Mouse (Mus musculus) activated CD4-positive, CD25-positive, alpha-beta regulatory T cell, adult 4 months (primary cell): ENCODE measurements at regions not wholly inside any gene's neighbourhood (a gene's known extent, or its start where the extent isn't known, plus 50 kb on each side); places are given as distances from the start of the nearest gene placed in this dataset.
A peak's percentile ranks its signal among the peaks of the same experiment; 100 is the strongest.

ENCODE experiments used
- ATAC-seq: one replicate; pipeline ENCODE4 v1.8.0; 2017

DNA sequence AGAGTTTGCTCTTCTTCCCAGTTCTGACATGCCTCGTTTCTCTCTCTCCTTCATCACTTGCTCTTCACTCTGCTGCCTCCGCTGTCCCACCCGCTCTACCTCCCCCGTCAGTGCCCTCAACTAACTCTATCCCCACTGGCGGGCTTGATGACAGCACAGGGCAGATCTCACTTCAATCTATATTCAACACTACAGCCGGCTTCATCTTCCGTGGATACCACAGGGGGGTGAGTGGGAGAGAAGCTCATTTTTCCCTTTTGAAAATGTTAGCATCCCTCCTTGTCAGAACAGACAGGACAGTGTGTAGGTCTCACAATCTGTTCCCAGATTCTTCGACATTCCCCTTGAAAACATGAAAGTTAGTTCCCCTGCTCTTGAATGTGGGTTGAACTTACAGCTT lies 200.2 kb upstream of the Mkln1 start:
- ATAC-seq = no peak

DNA sequence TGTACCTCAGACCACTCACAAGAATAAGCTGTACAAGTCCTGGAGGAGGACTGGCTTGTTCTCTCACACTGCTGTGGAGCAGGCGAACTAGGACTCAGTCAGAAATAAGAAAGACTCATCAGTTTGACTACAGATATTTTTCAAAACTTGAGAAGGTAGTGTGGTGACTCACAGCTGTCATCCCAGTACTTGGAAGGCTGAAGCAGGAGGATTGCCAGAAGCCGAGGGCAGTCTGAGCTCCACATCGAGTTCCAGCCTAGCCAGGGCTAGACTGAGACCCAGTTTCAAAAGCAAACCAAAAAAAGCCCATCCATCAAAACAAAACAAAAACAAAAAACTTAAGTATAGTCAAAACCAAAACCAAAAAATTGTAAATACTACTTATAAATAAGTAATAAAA lies 197.8 kb upstream of the Mkln1 start:
- ATAC-seq = no peak

DNA sequence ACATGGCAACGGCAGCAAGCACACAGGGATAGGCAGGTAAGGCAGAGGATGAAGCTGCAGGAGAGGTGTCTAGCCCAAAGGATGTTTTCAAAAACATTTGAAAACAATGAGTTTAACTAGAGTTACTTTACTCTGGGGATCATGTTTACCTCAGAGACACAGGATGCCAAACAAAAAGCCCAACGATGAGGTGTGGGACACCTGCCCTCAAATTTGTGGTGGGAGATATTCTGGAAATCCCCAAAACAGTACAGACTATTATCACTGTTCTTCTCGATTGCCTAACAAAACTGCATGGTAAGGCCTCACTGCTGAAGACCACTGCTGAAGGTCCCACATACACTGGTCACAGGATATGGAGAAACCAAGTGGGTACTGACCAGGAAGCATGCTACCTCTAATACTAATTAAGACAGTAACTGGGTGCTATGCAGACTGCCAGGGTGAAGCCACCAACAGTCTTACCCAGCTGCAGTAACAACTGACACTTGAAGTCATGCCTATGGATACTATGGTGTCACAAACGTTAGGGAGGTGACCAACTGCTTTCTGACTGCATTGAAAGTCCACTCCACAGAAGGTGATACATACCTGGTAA lies 197.1 kb upstream of the Mkln1 start:
- peak; percentile 67 for ATAC-seq

DNA sequence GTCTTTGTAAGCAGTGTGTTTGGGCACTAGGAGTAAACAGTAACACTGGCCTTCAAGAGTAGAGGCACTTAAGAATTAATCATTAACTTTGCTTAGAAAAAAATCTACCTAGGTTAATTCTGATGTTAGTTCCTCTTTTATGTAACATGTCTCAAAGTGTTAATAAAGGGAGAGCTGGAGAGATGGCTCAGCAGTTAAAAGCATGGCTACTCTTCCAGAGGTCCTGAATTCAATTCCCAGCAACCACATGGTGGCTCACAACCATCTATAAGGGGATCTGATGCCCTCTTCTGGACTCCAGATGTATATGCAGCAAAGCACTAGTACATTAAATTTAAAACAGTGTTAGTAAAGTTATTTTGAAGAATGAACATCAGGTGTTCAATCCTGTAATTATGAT lies 195.9 kb upstream of the Mkln1 start:
- no peak for ATAC-seq

DNA sequence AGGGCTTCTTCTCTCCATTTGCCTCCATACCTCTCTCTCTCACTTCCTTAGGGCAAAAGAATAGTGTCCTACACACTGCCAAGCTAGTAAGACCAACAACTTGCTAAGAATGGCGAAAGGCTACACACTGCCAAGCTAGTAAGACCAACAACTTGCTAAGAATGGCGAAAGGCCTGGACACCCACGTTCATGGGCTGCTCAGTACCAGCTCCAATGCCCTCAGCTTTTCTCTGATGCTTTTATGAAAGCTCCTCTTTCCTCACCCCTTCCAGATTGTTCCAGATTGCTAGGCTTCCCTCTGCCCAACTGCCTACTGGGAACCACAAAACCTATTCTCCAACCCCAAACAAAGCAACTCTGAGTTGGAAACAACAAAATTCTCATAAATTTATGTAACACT lies 194.1 kb upstream of the Mkln1 start:
- no peak for ATAC-seq

DNA sequence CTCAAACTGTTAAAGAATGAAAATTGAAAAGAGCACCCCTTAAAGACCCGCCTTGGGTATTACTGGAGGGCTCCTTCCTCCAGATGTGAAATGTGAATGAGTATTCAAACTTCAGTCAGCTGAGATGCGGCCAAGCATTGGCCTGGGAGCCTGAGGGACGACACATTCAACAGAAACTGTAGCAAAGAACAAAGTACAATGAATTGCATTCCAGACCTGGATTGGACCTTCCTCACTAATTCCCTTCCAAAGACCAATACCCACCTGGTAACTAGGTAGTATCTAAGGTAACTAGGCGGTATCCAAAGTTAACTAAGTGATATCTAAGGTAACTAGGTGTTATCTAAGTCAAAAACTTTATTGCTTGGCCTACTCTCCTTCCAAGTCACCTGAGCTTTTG lies 193.7 kb upstream of the Mkln1 start:
- ATAC-seq = no peak

DNA sequence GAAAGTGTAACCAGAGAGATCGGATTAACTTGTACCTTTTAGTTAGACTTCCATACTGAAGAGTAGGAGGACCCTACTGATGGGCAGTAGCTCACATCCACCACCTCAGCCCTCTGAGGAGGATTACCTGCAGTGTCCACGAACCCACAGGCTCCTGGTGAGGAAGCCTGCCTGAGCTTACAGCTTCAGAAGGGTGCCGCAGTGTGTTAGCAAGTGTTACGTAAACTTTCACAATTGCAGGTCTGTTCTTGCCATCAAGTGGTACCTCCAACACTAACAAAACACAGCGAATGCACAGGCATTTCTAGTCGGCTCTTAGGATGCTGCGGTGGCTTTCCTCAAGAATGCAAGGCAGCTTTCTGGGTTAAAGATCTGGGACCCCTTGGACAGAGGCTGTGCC lies 192.4 kb upstream of the Mkln1 start:
- ATAC-seq = no peak

DNA sequence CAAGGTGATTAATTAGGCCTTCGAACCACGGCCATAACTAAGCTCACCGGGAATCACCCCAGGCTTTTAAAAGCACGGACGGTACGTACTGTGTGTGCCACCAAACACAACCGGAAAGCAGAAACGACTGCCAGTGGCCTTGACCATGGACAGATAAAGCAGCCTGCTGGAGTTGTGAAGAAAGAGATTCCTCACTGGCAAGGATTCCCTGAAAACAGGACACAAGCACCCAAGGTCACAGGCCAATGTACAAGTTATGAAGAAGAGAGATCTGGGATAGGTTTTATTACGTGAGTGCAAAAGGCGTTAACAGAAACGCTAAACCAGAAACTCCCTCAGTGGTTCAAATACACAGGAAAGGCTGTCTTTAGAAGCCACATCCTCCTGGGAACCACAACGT lies 191.3 kb upstream of the Mkln1 start:
- ATAC-seq = no peak

DNA sequence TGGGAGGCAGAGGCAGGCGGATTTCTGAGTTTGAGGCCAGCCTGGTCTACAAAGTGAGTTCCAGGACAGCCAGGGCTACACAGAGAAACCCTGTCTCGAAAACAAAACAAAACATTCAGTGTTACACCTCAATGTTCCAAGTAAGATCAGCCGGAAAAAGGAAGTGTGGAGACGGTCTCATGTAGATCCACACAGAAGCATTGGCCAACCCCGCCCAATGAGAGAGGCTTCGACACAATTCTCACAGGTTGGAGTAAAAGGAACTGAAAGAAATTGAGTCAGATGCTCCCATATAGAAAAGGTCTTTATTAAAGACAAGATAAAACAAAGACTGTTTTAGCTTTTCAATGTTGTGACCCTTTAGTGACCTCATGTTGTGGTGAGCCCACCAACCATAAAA lies 190.3 kb upstream of the Mkln1 start:
- no peak for ATAC-seq

DNA sequence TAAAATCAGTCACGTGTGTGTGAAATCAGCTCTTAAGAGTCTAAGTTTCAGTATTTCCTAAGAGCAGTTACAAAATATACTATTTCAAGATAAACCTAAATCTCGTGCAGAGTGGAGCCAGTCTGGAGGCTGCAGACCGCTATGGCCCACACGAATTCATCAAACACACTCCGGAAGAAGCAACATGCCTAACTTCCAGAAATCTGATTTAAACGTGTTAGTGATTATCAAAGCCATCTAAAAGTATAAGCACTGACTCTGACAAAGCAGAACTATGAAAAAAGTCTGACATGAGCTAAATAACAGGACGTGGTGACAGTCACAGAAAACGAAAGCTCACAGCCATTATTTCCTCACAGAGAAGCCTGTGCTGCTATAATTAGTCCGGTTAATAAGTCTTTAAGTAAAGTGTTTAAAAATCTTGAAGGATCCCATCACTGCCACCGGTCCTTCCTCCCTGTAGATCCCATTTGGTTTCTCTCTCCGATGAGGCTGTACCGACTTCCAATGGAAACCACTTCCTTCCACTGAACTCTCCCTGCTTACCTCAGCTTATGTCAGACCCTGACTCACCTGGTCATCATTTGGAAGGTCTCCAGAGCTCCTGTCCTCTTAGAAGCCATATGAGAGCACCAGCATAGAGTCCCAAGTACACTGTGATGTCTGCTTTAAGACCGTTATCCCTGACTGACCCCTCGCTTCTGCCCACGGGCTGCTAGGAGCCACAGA lies 189.0 kb upstream of the Mkln1 start:
- ATAC-seq = peak; percentile 68

DNA sequence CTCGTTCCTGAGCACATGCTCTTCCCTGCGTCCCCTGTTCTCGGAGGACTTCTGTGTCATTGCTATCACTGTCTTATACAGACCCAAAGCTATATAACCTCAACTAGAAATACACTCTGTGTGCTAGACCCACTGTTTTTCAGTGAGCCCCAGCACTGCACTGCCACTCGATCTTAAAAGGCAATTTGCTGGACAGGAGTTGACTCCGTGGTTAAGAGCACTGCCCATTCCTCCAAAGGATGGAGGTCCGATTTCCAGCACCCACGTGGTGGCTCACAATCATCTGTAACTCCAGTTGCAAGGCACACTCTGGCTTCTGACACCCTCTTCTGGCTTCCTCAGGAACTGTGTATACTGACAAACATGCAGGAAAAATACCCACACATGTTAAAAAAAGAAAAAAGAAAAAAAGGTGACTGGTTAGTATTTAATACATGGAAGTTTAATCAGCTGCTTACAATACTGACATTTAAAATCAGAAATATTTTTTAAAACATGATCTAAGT lies 188.3 kb upstream of the Mkln1 start:
- peak; percentile 17 for ATAC-seq

DNA sequence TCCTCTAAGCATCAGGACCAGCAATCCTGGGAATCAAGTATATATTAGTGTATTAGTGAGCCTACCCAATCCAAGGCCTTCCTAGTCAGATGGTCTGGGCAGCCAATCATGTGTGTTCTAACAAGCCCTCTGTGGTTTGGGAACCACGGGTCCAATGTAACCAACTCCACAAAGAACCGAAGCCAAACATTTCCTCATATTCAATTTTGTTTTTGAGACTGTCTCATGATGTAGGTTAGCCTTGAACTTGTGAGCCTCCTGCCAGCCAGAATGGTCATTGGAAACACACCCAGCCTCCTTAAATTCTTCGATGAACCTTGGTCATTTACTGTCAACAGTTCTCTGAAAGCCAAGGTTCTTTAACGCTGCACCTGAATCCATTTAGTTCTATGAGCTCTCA lies 187.4 kb upstream of the Mkln1 start:
- ATAC-seq = no peak

DNA sequence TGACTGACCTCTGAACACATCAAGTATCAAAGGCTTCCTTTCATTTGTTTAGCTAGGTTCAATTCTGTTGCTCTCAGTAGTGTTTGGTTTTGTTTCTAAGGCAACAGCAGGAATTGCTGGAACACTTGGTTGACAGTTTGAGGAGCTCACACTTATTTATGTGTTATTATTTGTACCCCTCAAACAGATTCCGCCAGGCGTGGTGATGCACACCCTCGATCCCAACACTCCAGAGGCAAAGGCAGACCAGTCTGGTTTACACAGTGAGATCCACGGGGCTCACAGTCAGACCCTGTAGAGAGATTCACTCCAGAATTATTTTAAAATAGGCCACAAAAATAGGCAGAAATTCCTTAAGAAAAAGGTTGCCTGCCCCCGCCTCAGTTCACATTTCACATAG lies 186.9 kb upstream of the Mkln1 start:
- ATAC-seq = no peak

DNA sequence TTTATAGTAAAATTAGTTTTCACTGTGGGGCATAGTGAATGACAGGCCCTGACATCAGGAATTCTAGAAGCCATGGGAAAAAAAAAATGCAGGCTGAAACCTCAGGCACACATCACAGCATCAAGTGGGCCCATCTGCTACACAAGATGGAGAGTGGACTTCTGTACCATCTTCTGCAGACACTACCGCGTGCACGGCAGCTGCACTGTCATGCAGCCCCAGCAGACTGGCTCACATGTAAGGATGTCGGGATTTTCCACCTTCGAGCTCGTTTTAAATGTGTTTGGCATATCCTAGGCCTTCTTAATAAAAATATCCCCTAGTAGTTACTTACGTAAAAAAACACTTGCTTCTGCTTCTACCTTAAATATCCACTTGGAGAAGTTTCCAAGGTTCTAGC lies 186.5 kb upstream of the Mkln1 start:
- no peak for ATAC-seq

DNA sequence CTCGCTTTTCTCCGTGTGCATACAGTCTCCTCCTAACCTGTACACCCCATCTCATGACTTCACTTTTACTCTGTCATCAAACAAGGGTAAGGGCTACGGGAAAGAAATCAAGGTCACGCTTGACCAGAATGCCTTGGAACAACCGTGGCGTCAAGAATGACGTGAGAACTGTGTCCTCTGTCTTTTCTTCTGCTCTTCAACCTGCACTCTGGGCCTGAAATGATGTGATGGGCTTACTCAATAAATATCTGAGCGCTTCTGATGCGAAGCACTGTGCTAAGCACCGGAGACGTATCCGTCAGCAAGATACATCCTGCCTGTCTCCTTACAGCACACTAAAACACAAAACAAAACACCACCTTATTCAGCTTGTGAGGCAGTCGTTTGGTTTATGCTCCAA lies 185.8 kb upstream of the Mkln1 start:
- no peak for ATAC-seq

DNA sequence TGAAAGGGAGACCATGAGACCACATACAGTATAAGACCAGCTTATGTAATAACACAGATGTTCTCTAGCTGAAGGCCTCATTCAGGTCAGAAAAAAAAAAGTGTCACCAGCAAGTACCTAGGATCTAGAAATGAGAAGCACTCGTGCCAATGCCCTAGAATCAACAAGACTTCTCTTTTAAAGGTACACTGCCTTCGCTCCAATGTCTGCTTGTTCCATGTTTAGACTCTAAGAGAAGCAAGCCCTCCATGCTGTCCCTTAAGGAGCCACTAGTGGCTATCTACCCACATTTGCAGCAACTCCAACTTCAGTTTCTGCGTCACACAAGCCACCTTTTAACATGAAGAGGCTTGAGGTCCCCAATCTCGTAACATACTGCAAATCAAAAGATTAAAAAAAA lies 185.4 kb upstream of the Mkln1 start:
- no peak for ATAC-seq

DNA sequence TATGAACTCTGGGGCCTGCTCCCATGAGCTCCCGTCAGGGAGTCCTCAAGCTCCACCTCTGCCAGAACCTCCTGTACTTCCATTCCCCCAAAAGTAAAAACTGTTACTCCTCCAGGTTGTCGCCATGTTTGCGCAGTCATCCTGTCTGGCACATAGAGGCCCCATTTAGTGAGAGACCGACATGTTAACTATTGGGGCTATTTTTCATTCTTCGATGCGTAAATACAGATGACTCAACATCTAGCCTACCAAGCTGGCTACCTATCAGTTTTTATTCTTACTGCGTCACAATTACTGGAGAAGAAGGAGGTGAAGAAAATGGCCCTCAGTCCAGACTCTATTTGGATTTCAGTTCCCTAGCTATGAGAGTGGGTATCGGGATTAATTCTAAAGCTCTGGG lies 182.9 kb upstream of the Mkln1 start:
- ATAC-seq = no peak

DNA sequence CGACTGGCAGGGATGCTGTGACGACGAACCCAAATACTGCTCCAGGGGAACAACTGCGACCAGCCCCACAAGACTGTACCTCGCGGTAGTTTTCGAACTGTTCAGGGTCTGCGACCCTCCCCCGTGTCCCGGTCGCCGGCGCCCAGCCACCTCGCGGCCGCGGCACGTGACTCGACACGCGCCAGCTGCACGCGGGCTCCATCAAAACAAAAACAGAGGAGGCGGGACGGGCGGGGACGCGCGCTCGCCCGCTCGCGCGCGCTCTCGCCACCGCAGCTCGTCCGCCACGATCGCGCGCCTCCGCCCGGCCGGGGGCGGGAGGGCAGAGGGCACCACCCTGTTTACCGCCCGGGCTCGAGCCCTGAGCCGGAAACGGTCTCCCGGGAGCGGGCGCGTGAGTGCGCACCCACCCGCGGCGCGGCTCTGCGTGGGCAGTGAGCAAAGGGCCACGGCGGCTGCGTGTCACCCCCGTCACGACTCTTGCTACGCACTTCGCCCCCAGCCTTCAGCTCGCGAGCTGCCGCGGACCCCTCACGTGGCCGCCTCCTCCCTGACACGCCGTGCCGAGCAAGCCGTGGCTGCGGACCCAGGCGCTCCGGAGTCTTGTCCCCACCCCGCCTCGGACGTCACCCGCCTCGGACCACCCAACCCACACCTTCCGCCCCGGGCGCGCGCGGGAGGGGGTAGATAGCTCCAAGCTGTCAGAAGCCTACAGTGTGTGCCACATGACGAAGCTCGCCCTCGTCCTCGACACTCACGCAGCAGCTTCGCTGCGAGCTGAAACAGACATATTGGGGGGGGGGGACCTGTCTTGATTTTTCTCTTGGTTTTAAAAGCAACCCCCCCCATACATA lies 182.1 kb upstream of the Mkln1 start:
- peak; percentile 50 for ATAC-seq

DNA sequence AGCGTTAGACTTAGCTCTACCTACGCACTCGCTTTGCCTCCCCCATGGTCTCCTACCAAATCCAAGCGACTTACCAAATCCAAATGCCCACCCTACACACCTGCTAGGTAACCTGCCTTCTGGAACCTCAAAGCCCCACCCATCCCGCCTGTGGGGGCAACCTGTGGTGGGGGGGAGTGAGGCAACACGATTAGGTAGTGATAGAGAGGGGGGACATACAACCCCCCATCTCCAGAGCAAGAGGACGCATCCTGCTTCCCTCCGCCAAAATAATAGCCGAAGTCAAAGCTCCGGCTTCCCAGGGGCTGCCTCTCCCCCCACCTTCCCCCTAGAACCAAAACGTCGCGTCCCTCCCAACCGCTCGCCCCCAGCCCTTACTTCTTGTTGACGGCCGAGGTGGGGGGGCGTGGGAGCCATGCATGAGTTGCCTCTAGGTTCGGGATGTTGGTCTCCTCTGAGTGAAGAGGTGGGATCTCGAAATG lies 181.4 kb upstream of the Mkln1 start:
- no peak for ATAC-seq

DNA sequence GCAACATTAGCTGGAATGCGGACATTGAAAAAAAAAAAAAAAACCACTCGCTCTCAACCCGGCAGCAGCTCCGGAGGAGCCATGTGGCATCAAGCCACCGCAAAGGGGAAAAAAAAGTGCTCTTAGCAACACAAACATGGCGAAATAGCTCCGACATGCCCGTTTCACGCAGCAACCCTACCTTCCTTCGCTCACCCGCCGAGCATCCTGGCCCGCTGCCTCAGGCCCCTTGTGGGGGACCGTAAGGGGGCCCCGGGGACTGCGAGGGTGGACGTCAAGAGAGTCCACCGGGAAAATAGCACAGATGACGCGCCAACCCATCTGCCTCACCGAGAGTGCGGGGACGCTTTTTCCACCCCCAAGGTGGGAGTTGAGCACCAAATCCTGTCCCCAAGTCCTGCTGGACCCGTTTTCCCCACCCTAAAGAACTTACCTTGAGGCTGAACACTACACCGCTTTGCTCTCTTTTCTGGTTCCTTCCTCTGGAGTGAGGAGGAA lies 180.8 kb upstream of the Mkln1 start:
- no peak for ATAC-seq

DNA sequence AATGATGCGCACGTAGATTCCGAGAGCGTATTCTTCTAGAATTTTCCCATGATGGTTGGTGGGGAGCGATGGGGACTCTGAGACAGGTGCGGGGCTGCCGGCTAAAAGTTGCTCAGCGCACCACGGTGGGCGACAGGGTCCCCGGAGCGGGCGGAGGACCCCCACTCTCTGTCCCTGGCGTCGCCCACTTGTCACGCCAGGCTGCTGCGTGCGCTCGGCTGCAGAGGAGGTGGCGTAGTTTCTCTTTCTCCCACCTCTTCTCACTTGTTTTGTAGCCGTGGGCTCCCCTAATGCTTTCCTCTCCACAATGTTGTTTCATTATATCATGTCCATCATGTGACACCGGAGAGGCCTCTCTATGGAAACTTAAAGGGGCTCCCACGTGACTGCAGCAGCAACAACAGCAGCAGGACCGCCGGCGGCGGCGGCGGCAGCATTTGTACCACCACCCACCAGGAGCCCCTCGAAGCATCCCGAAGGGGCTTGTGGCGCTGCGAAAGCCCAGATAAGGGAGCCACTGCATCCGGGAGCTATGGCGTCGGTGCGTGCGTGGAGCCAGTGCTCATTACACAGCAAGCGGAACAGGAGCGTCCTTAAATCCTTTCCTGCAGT lies 180.3 kb upstream of the Mkln1 start:
- ATAC-seq = peak; percentile 44

DNA sequence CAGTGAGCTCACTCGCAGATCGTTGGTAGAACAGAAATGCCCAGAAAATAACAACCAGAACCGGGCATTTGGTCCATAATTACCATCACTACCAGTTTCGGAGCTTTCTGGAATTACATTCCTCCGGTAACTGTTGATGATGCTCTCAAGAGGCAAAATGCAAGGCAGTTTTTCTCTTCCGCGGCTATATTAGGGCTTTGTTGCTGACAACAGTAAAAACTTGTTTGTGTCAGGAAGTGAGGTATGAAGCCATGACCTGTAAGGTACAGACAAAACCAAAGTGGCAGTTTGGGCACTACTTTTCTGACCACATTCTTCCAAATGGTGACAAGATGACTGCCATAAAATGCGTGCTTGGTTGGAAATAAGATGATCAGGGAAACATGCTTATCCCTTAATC lies 179.7 kb upstream of the Mkln1 start:
- peak; percentile 15 for ATAC-seq

DNA sequence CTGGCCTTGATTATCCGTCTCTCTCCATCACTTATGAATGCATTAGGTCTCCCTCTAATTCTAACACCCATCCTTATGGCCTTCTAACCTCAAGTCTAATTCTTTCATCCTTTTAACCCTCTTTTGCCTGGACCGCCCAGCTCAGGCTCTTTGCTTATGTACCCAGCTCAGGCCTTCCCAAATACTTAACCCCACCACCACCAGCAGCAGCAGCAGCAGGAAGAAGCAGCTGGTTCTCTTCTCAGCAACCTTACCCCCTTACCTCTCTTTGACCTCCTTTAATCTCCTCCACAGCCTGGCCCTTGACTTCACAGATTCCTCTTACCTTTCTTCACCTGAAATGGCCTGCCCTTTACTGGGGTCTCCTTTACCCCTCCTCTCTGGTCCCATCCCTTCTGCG lies 178.8 kb upstream of the Mkln1 start:
- no peak for ATAC-seq
